Mouse (Mus musculus): ENCODE data around the gene Setd6.

DNA sequence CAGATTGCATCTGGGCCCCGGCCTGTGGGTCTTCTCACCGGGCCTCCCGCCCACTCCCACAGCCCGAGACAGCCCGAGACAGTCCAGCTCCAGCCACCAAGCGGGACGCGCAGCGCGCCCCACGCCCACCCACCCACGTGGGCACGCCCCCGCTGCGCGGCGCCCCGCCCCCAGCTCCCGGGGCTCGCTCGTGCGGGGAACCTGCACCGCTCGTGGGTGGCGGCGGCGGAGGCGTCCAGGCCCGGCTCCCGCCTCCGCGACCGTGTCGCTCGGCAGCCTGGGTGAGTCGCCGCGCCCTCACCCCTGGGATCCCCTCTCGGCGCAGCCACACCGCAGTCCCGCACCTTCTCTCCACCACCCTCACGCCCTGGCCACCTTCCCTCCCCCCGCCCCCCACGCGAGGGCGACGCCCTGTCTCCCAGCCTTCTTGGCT, 38.1 kb upstream of the Setd6 start:
- TF ChIP-seq CTCF (IDR thresholded peaks at IDR 0.05; ENCODE audit: low read depth) (no peak), EP300 (optimal IDR thresholded peaks at IDR 0.05) (no peak)

Data from stomach, postnatal 0 days (tissue).